19 mouse cellular contexts compared by ENCODE assay signal in the genomic region with DNA sequence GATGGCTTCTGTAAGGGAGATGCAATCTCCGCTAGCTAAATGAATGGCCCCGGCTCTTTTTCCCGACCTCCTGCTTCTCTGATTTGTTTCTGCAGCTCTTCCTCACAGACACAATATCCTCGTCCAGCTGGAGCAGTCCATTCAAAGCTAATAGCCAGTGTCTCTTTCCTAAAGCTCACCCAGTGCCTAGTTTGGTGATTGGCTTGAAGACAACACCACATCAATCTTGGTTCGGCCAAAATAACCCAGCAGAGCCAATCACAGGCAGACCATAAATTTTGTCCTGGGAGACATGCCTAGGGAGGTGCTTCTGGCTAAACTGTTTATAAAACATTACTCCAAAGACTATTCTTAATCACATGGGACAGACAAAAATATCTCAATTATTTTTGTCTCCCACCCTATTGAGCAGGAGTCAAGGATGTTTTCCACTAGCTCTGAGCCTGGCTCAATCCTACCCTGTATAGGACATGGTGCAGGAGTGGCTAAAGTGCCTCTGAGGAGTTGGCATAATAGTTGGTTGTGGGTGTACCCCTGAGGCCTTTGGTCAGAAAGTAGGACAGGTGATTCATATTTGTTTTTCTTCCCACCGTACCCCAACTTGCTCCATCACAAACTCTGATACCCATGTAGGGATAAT. TPM values are rescaled to one million over a fixed set of nuclear protein-coding genes. Genes with fewer than 3 reads are reported as not detected.
A peak's percentile ranks its signal among the peaks of the same experiment; 100 is the strongest.
DNase-seq lines count a peak whose midpoint lies in the region; ATAC-seq and TF ChIP-seq lines count a peak whose summit lies in the region.
"Had no signal": no experiment of that assay in that cellular context is flagged by ENCODE, and none has a peak within 500 bp of the region (broad histone marks: within the 10 kb centered on the region; RNA-seq: fewer than 3 reads in every experiment).

No protein-coding gene starts in this region.

- 39% methylated on average over 6 of the region's 6 CpGs for WGBS in liver, adult 2 months
- WGBS in liver, postnatal 0 days (ENCODE audit: insufficient replicate concordance): 74% methylated on average over 6 of the region's 6 CpGs
- WGBS in lung, embryonic 16.5 days: 43% methylated on average over 6 of the region's 6 CpGs
- 74% methylated on average over 6 of the region's 6 CpGs for WGBS in liver, embryonic 11.5 days

- no peak for TF ChIP-seq CTCF in liver, adult 2 months (IDR thresholded peaks at IDR 0.05; ENCODE audit: low read depth, low read length)
- no peak for TF ChIP-seq CTCF in liver, postnatal 0 days (IDR thresholded peaks at IDR 0.05; ENCODE audit: low read depth)

- H3K4me1 ChIP-seq in liver, adult 2 months (ENCODE audit: control insufficient read depth, insufficient read depth, low read length): peaks cover 24% of the 10 kb centered on the region
- no peaks in the 10 kb centered on the region for H3K4me1 ChIP-seq in liver, postnatal 0 days (ENCODE audit: insufficient read depth)
- H3K4me1 ChIP-seq in lung, embryonic 16.5 days (replicated peaks; ENCODE audit: control insufficient read depth, insufficient read depth, low read length): no peaks in the 10 kb centered on the region
- H3K4me1 ChIP-seq in liver, embryonic 11.5 days (replicated peaks; ENCODE audit: control insufficient read depth, insufficient read depth, low read length): no peaks in the 10 kb centered on the region; the same call in 1 of the 2 replicates
- H3K4me1 ChIP-seq: embryonic facial prominence, embryonic 10.5 days; hindbrain, embryonic 10.5 days; hindbrain, embryonic 15.5 days had no signal

- H3K4me3 ChIP-seq in liver, adult 2 months (ENCODE audit: insufficient read depth, low read depth, low read length): no peak overlapping the region
- no peak overlapping the region for H3K4me3 ChIP-seq in liver, postnatal 0 days (ENCODE audit: low read depth, low read length)
- H3K4me3 ChIP-seq in lung, embryonic 16.5 days (ENCODE audit: low read length): no peak overlapping the region
- H3K4me3 ChIP-seq in liver, embryonic 11.5 days (ENCODE audit: low read depth, low read length): no peak overlapping the region
- H3K4me3 ChIP-seq: embryonic facial prominence, embryonic 10.5 days; heart, adult 2 months; heart, embryonic 15.5 days; hindbrain, embryonic 10.5 days; hindbrain, embryonic 15.5 days had no signal

- no peaks in the 10 kb centered on the region for H3K36me3 ChIP-seq in liver, adult 2 months (ENCODE audit: control insufficient read depth, insufficient read depth, low read length)
- H3K36me3 ChIP-seq in liver, postnatal 0 days (replicated peaks; ENCODE audit: insufficient read depth, low read length): no peaks in the 10 kb centered on the region
- H3K36me3 ChIP-seq in lung, embryonic 16.5 days (ENCODE audit: control insufficient read depth, insufficient read depth, low read length): no peaks in the 10 kb centered on the region
- no peaks in the 10 kb centered on the region for H3K36me3 ChIP-seq in liver, embryonic 11.5 days (ENCODE audit: control insufficient read depth, insufficient read depth, low read length)
- H3K36me3 ChIP-seq: embryonic facial prominence, embryonic 10.5 days; heart, embryonic 15.5 days; hindbrain, embryonic 10.5 days; hindbrain, embryonic 15.5 days had no signal

- no peak overlapping the region for H3K9ac ChIP-seq in liver, adult 2 months (ENCODE audit: low read depth, low read length)
- H3K9ac ChIP-seq in liver, postnatal 0 days (replicated peaks): no peak overlapping the region
- H3K9ac ChIP-seq in lung, embryonic 16.5 days (ENCODE audit: low read length): no peak overlapping the region
- no peak overlapping the region for H3K9ac ChIP-seq in liver, embryonic 11.5 days (ENCODE audit: low read depth, low read length)
- H3K9ac ChIP-seq: heart, embryonic 15.5 days; hindbrain, embryonic 15.5 days had no signal

- no peaks in the 10 kb centered on the region for H3K9me3 ChIP-seq in liver, postnatal 0 days (ENCODE audit: low read length)
- H3K9me3 ChIP-seq in lung, embryonic 16.5 days (ENCODE audit: control insufficient read depth, low read length): no peaks in the 10 kb centered on the region
- no peaks in the 10 kb centered on the region for H3K9me3 ChIP-seq in liver, embryonic 11.5 days (ENCODE audit: control insufficient read depth, low read length)
- H3K9me3 ChIP-seq: embryonic facial prominence, embryonic 10.5 days; heart, embryonic 15.5 days; hindbrain, embryonic 10.5 days; hindbrain, embryonic 15.5 days had no signal

- no peak for ATAC-seq in liver, postnatal 0 days
- peak; percentile 83 for ATAC-seq in lung, embryonic 16.5 days (ENCODE audit: low read depth)
- no peak for ATAC-seq in liver, embryonic 11.5 days (replicated peaks; ENCODE audit: low FRiP score)
- ATAC-seq: activated CD4-positive, CD25-positive, alpha-beta regulatory T cell, adult 4 months; forebrain, embryonic 14.5 days; Patski had no signal

- TF ChIP-seq POLR2A in liver, adult 2 months (IDR thresholded peaks at IDR 0.05; ENCODE audit: extremely low read depth, insufficient read depth, low read length): no peak

- no peak overlapping the region for H3K4me2 ChIP-seq in liver, postnatal 0 days (ENCODE audit: low read depth, low read length)
- H3K4me2 ChIP-seq in lung, embryonic 16.5 days (ENCODE audit: low read depth, low read length): no peak overlapping the region
- H3K4me2 ChIP-seq in liver, embryonic 11.5 days: no peak overlapping the region
- H3K4me2 ChIP-seq: heart, embryonic 11.5 days; heart, embryonic 15.5 days; hindbrain, embryonic 15.5 days had no signal

- no peak for TF ChIP-seq EP300 in liver, postnatal 0 days (IDR thresholded peaks at IDR 0.05; ENCODE audit: low read depth)

- H3K27ac ChIP-seq in liver, adult 2 months (replicated peaks; ENCODE audit: insufficient read depth, low read depth, low read length): peak overlapping the region; percentile 89
- no peak overlapping the region for H3K27ac ChIP-seq in liver, postnatal 0 days (ENCODE audit: low read depth)
- H3K27ac ChIP-seq in lung, embryonic 16.5 days (ENCODE audit: low read length): no peak overlapping the region
- no peak overlapping the region for H3K27ac ChIP-seq in liver, embryonic 11.5 days (ENCODE audit: low read depth, low read length)
- H3K27ac ChIP-seq: embryonic facial prominence, embryonic 10.5 days; heart, adult 2 months; heart, embryonic 15.5 days; hindbrain, embryonic 10.5 days; hindbrain, embryonic 15.5 days had no signal

- H3K27me3 ChIP-seq in liver, adult 2 months (ENCODE audit: control insufficient read depth, insufficient read depth, low read length): no peaks in the 10 kb centered on the region
- H3K27me3 ChIP-seq in liver, postnatal 0 days (ENCODE audit: insufficient read depth, low read length): no peaks in the 10 kb centered on the region
- no peaks in the 10 kb centered on the region for H3K27me3 ChIP-seq in lung, embryonic 16.5 days (ENCODE audit: control insufficient read depth, insufficient read depth, low read depth, low read length)
- H3K27me3 ChIP-seq in liver, embryonic 11.5 days (replicated peaks; ENCODE audit: control insufficient read depth, insufficient read depth, low read length): no peaks in the 10 kb centered on the region
- H3K27me3 ChIP-seq: CH12.LX; heart, embryonic 15.5 days; hindbrain, embryonic 15.5 days had no signal

- DNase-seq in liver, adult 2 months (ENCODE audit: extremely low read depth, low read depth, low spot score): peak; percentile 66
- DNase-seq in liver, postnatal 0 days: no peak
- peak; percentile 37 for DNase-seq in lung, postnatal 10 days
- DNase-seq in skeletal muscle tissue, adult 2 months (ENCODE audit: low read depth, low spot score): peak; percentile 23
- DNase-seq in liver, embryonic 11.5 days (ENCODE audit: low spot score): no peak
- DNase-seq: adrenal gland, postnatal 25 days; cerebellum, adult 18-20 months; cerebellum, postnatal 10 days; heart, adult 2 months had no signal

- H3K79me2 ChIP-seq in liver, adult 2 months (ENCODE audit: control insufficient read depth, insufficient read depth, low read length): no peaks in the 10 kb centered on the region

RNA-seq across cellular contexts. Expression of a gene that starts 38.5 kb away (rescaled TPM):
- total RNA-seq in liver, adult 2 months (2014; rRNA removed): 2.1 and 3.0 TPM in 2 replicates
- 1.3 and 1.5 TPM in 2 replicates for polyA plus RNA-seq in liver, adult 2 months (2012; rRNA removed)
- polyA plus RNA-seq in liver, postnatal 0 days (2015; fragmentation: Nextera tagmentation; extraction: Ambion mirVana): 0.89 and 0.92 TPM in 2 replicates
- polyA plus RNA-seq in lung, embryonic 16.5 days (2015; fragmentation: Nextera tagmentation; extraction: Ambion mirVana): 4.6 and 5.2 TPM in 2 replicates
- polyA plus RNA-seq in liver, embryonic 11.5 days (2014; fragmentation: Nextera tagmentation; extraction: Ambion mirVana): 0.29 and 0.58 TPM in 2 replicates
- polyA plus RNA-seq: activated CD4-positive, CD25-positive, alpha-beta regulatory T cell, adult 4 months; Patski had no signal

Comparison
In these comparisons a context has a peak if more than half of its experiments do, and no peak if none do; other contexts are left out.
1. DNase-seq: peak in liver, adult 2 months (single experiment), lung, postnatal 10 days (single experiment) and skeletal muscle tissue, adult 2 months (single experiment); none in liver, postnatal 0 days (single experiment) and liver, embryonic 11.5 days (single experiment).